Mouse (Mus musculus): ENCODE data around the gene Itpk1.

- TF ChIP-seq CTCF (IDR thresholded peaks at IDR 0.05; ENCODE audit: control insufficient read depth, insufficient read depth, insufficient read length), result no peak
- TF ChIP-seq MAX (IDR thresholded peaks at IDR 0.05), result no peak
- no peak for TF ChIP-seq USF1 (IDR thresholded peaks at IDR 0.05; ENCODE audit: low read depth)
Observed at GRCm38 (mm10) chr12:102582441-102582840, 122.3 kb downstream of the Itpk1 start.

Measured in C2C12 (cell line).